Mouse (Mus musculus) testis, adult 2 months (tissue): Measurements from ENCODE around the gene Naf1.

Source experiments
- CTCF ChIP-seq: fragments of 200-500 bp; IDR thresholded peaks from 2 replicates; pipeline ENCODE4 v1.5.1; 2012; ENCODE audit warnings: low read depth, mild to moderate bottlenecking, inconsistent platforms, low read length, moderate library complexity; ENCODE audit not compliant: control insufficient read depth, insufficient read depth, insufficient replicate concordance
- POLR2A ChIP-seq: fragments of 200-500 bp; IDR thresholded peaks from 2 replicates; pipeline ENCODE4 v1.6.1; 2012; ENCODE audit warnings: low read depth, mild to moderate bottlenecking, inconsistent platforms, low read length, moderate library complexity; ENCODE audit not compliant: control insufficient read depth

DNA sequence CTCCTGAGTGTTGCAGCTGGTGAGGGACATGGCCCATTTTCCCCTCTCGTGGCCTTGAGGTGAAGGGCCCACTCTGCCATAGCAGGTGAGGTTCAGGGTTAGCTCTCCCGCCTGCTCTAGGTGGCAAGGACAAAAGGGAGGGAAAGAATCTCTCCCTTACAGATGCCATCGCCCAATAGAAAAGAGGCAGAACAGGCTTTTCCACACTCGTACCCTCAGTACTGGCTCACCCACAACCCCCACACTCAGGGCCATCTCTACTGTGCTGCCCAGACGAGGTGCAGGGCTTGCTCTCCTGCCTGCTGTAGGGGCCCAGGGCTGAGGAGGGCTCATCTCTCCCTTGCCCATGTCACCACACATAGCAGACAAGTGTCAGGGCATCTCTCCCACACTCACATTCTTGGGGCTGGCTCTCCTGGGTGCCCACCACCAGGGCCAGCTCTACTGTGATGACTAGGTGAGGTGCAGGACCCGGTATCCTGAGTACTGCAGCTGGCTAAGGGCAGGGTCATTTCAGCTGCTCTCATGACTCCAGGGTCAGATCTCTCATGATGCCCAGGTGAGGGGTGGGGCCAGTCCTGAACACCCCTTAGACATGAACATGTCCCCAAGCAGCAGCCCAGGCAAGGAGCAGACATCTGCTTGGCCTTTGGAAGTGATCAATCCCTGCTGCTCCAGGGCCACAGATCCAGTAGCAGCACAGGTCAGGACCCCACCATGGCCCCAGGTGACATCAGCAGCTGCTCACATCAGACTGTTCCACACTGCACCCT is 57.9 kb downstream of the Naf1 start:
- no peak for TF ChIP-seq CTCF
- TF ChIP-seq POLR2A = no peak
